Mouse (Mus musculus) stomach, postnatal 0 days (tissue): ENCODE measurements at regions not wholly inside any gene's neighbourhood (a gene's known extent, or its start where the extent isn't known, plus 50 kb on each side); places are given as distances from the start of the nearest gene placed in this dataset.

Source experiments
- ATAC-seq: fragments of 200-750 bp; cut with Nextera tagmentation; 2 replicates; pipeline ENCODE4 v1.8.0; 2017; ENCODE audit not compliant: low FRiP score, low TSS enrichment
- DNase-seq: peaks from one replicate; pipeline ENCODE4 v3.0.0-alpha.2; 2016; ENCODE audit warnings: low spot score
- H3K27ac ChIP-seq: fragments of 300-500 bp; sonication (generic); replicated peaks from 2 replicates; pipeline ENCODE4 v1.5.1; 2014; ENCODE audit warnings: mild to moderate bottlenecking, control low read depth
- H3K27me3 ChIP-seq: fragments of 300-500 bp; sonication (generic); 2 replicates; pipeline ENCODE4 v1.6.1; 2014; ENCODE audit warnings: low read length; ENCODE audit not compliant: control insufficient read depth, insufficient read depth
- H3K36me3 ChIP-seq: fragments of 300-500 bp; sonication (generic); 2 replicates; pipeline ENCODE4 v1.6.1; 2014; ENCODE audit warnings: low read length, mixed read lengths; ENCODE audit not compliant: control insufficient read depth, insufficient read depth
- H3K4me1 ChIP-seq: fragments of 300-500 bp; sonication (generic); replicated peaks from 2 replicates; pipeline ENCODE4 v1.6.1; 2014; ENCODE audit warnings: antibody characterized with exemption; ENCODE audit not compliant: control insufficient read depth, insufficient read depth
- H3K4me2 ChIP-seq: fragments of 300-500 bp; sonication (generic); replicated peaks from 2 replicates; pipeline ENCODE4 v1.6.1; 2014; ENCODE audit warnings: low read depth, mild to moderate bottlenecking, control low read depth, moderate library complexity
- H3K4me3 ChIP-seq: fragments of 300-500 bp; sonication (generic); 2 replicates; pipeline ENCODE4 v1.5.1; 2014; ENCODE audit warnings: low read depth, low read length, control low read depth
- H3K9ac ChIP-seq: fragments of 300-500 bp; sonication (generic); 2 replicates; pipeline ENCODE4 v1.6.1; 2014; ENCODE audit warnings: mild to moderate bottlenecking, low read length, control low read depth, mixed read lengths
- H3K9me3 ChIP-seq: fragments of 300-500 bp; sonication (generic); 2 replicates; pipeline ENCODE4 v1.6.1; 2016; ENCODE audit warnings: low read length; ENCODE audit not compliant: control insufficient read depth
- CTCF ChIP-seq: IDR thresholded peaks from 2 replicates; pipeline ENCODE4 v1.5.1; 2016; ENCODE audit warnings: antibody characterized with exemption, low read depth, mild to moderate bottlenecking, moderate library complexity
- EP300 ChIP-seq: optimal IDR thresholded peaks from 2 replicates; pipeline ENCODE3; 2016; ENCODE audit warnings: antibody characterized with exemption
- WGBS: fragments of 180-500 bp; shearing (Covaris S2); extraction: QIAGEN DNeasy Blood & Tissue Kit; methylation state at CpG from one replicate; pipeline ENCODE4 v1.1.7; 2014; 5-methylcytosine and 5-hydroxymethylcytosine counted together

- Histone ChIP-seq H3K36me3 (no peaks in the 10 kb centered on the region), H3K4me3 (no peak overlapping the region), H3K9ac (no peak overlapping the region), H3K27ac (no peak overlapping the region), H3K9me3 (no peaks in the 10 kb centered on the region), H3K4me1 (no peaks in the 10 kb centered on the region), H3K4me2 (no peak overlapping the region), H3K27me3 (no peaks in the 10 kb centered on the region)
- no peak for DNase-seq
- no peak for TF ChIP-seq CTCF
- no peak for TF ChIP-seq EP300
- ATAC-seq: no peak
- WGBS: 50% methylated on average over 3 of the region's 3 CpGs
Observed at GRCm38 (mm10) chr11:117579720-117580119, 74.4 kb upstream of the Tnrc6c start.

- 87% methylated on average over 8 of the region's 8 CpGs for WGBS
- H3K4me3 ChIP-seq: no peak overlapping the region
- H3K9me3 ChIP-seq: no peaks in the 10 kb centered on the region
- ATAC-seq (no peak), DNase-seq (no peak)
- no peak overlapping the region for H3K9ac ChIP-seq
- no peak overlapping the region for H3K27ac ChIP-seq
- no peak for TF ChIP-seq EP300
- no peak for TF ChIP-seq CTCF
- H3K36me3 ChIP-seq: no peaks in the 10 kb centered on the region
- no peak overlapping the region for H3K4me2 ChIP-seq
- no peaks in the 10 kb centered on the region for H3K27me3 ChIP-seq
- no peaks in the 10 kb centered on the region for H3K4me1 ChIP-seq
Observed at GRCm38 (mm10) chr11:117583478-117583877, 70.6 kb upstream of the Tnrc6c start.

GRCm38 (mm10) chr11:117585556-117585955 lies 68.5 kb upstream of the Tnrc6c start:
- Histone ChIP-seq H3K4me2 (no peak overlapping the region), H3K36me3 (no peaks in the 10 kb centered on the region), H3K4me1 (no peaks in the 10 kb centered on the region), H3K27ac (no peak overlapping the region), H3K27me3 (no peaks in the 10 kb centered on the region), H3K4me3 (no peak overlapping the region), H3K9ac (no peak overlapping the region), H3K9me3 (no peaks in the 10 kb centered on the region)
- DNase-seq: no peak
- TF ChIP-seq CTCF: no peak
- TF ChIP-seq EP300: no peak
- 82% methylated on average over 5 of the region's 5 CpGs for WGBS
- ATAC-seq: no peak

GRCm38 (mm10) chr11:117586063-117586462 lies 68.0 kb upstream of the Tnrc6c start:
- TF ChIP-seq CTCF (no peak), EP300 (no peak)
- H3K27me3 ChIP-seq: no peaks in the 10 kb centered on the region
- no peak overlapping the region for H3K9ac ChIP-seq
- ATAC-seq: no peak
- 21% methylated on average over 4 of the region's 4 CpGs for WGBS
- H3K27ac ChIP-seq: no peak overlapping the region
- DNase-seq: no peak
- H3K4me1 ChIP-seq: no peaks in the 10 kb centered on the region
- H3K36me3 ChIP-seq: no peaks in the 10 kb centered on the region
- no peak overlapping the region for H3K4me2 ChIP-seq
- H3K4me3 ChIP-seq: no peak overlapping the region
- no peaks in the 10 kb centered on the region for H3K9me3 ChIP-seq

- no peaks in the 10 kb centered on the region for H3K9me3 ChIP-seq
- H3K4me1 ChIP-seq: no peaks in the 10 kb centered on the region
- H3K27ac ChIP-seq: no peak overlapping the region
- 83% methylated on average over 7 of the region's 7 CpGs for WGBS
- no peak overlapping the region for H3K4me2 ChIP-seq
- no peaks in the 10 kb centered on the region for H3K36me3 ChIP-seq
- TF ChIP-seq CTCF: no peak
- TF ChIP-seq EP300: no peak
- DNase-seq (no peak), ATAC-seq (no peak)
- H3K27me3 ChIP-seq: no peaks in the 10 kb centered on the region
- H3K9ac ChIP-seq: no peak overlapping the region
- H3K4me3 ChIP-seq: no peak overlapping the region
Observed at GRCm38 (mm10) chr11:117586857-117587425, 67.1 kb upstream of the Tnrc6c start.

- no peak overlapping the region for H3K9ac ChIP-seq
- ATAC-seq (no peak), DNase-seq (no peak)
- H3K4me2 ChIP-seq: no peak overlapping the region
- H3K4me1 ChIP-seq: no peaks in the 10 kb centered on the region
- TF ChIP-seq EP300 (no peak), CTCF (no peak)
- H3K36me3 ChIP-seq: no peaks in the 10 kb centered on the region
- H3K27me3 ChIP-seq: no peaks in the 10 kb centered on the region
- no peak overlapping the region for H3K4me3 ChIP-seq
- H3K27ac ChIP-seq: no peak overlapping the region
- 77% methylated on average over 8 of the region's 8 CpGs for WGBS
- no peaks in the 10 kb centered on the region for H3K9me3 ChIP-seq
Observed at GRCm38 (mm10) chr11:117589006-117589405, 65.1 kb upstream of the Tnrc6c start.
